Mouse (Mus musculus): ENCODE data around the gene Slc16a13. TPM values are rescaled to one million over a fixed set of nuclear protein-coding genes. Genes with fewer than 3 reads are reported as not detected.

Gene Slc16a13
- total and polyA plus RNA-seq, 2 experiments from 2014 or later: 4.5 to 5.5 TPM

DNA sequence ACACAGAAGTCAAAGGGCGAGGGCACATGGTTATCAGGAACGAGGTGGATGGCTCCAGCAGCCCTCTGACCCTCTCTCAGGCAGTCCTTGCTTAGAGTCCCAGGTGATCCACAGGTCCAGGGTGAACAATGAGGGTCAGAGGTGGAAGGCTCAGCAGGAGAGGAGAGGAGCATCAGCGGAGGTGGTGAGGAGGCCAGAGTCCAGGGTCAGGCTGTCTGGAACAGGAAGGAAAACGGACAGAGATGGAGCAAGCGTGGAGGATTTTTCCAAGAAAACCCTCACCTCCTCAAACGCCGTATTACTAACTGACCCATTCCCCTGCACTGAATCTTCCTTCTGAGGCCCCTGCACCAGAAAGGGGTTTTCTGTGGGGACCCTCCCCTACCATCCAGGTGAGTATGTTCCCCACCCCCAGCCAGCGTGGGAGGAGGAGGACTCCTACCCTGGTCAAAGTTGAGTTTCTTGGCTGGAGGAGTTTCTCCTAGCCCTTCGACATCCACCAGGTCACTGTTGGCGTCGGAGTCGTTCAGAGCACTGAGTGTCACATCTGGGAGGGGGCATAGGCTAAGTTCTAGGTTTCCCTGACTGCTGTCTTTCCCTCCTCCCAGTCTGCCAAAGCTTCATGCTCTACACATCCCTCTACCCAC is 14.5 kb upstream of the Slc16a13 start:
- H3K36me3 ChIP-seq (replicated peaks; ENCODE audit: control insufficient read depth, insufficient read depth, low read length): peaks cover 7% of the 10 kb centered on the region; the same call in 1 of the 2 replicates
- no peak overlapping the region for H3K4me2 ChIP-seq (ENCODE audit: low read depth, low read length)
- 84% methylated on average over 12 of the region's 12 CpGs for WGBS
- DNase-seq (ENCODE audit: low spot score): no peak
- TF ChIP-seq EP300 (IDR thresholded peaks at IDR 0.05; ENCODE audit: low read depth) (no peak), CTCF (IDR thresholded peaks at IDR 0.05; ENCODE audit: low read depth) (no peak)
- H3K4me3 ChIP-seq (ENCODE audit: low read depth, low read length): no peak overlapping the region
- H3K27me3 ChIP-seq (ENCODE audit: control insufficient read depth, insufficient read depth, low read length): no peaks in the 10 kb centered on the region
- no peaks in the 10 kb centered on the region for H3K9me3 ChIP-seq (replicated peaks; ENCODE audit: control insufficient read depth, low read length)
- no peak overlapping the region for H3K27ac ChIP-seq (ENCODE audit: low read depth)
- peaks cover 30% of the 10 kb centered on the region for H3K4me1 ChIP-seq (ENCODE audit: control insufficient read depth, insufficient read depth)
- no peak for ATAC-seq (ENCODE audit: insufficient read depth, low read depth)
- no peak overlapping the region for H3K9ac ChIP-seq (replicated peaks; ENCODE audit: low read depth, low read length)

DNA sequence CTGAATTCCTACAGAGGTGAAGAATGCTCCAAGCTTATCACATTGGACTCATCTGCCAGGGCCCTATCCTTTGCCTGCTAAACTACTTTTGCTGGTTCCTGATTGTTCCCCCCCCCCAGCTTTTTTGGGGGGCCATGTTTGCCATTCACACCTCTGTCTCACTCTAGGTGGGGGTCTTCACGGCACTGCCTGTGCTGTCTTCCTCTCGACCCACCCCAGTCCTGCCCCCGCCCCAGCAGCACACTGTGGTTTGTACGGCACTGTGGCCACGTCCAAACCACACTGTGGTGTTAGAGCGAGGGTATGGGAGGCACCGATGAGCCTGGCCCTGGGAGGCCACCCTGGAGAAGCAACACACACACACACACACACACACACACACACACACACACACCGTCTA is 13.6 kb upstream of the Slc16a13 start:
- TF ChIP-seq EP300 (IDR thresholded peaks at IDR 0.05; ENCODE audit: low read depth) (no peak), CTCF (IDR thresholded peaks at IDR 0.05; ENCODE audit: low read depth) (no peak)
- no peak for ATAC-seq (ENCODE audit: insufficient read depth, low read depth)
- H3K4me2 ChIP-seq (ENCODE audit: low read depth, low read length): no peak overlapping the region
- no peak for DNase-seq (ENCODE audit: low spot score)
- no peak overlapping the region for H3K9ac ChIP-seq (replicated peaks; ENCODE audit: low read depth, low read length)
- peaks cover 28% of the 10 kb centered on the region for H3K4me1 ChIP-seq (ENCODE audit: control insufficient read depth, insufficient read depth)
- H3K4me3 ChIP-seq (ENCODE audit: low read depth, low read length): no peak overlapping the region
- peaks cover 8% of the 10 kb centered on the region for H3K27me3 ChIP-seq (ENCODE audit: control insufficient read depth, insufficient read depth, low read length)
- H3K27ac ChIP-seq (ENCODE audit: low read depth): peak overlapping the region; percentile 27
- 79% methylated on average over 8 of the region's 8 CpGs for WGBS
- peaks cover 7% of the 10 kb centered on the region; the same call in 1 of the 2 replicates for H3K36me3 ChIP-seq (replicated peaks; ENCODE audit: control insufficient read depth, insufficient read depth, low read length)
- no peaks in the 10 kb centered on the region for H3K9me3 ChIP-seq (replicated peaks; ENCODE audit: control insufficient read depth, low read length)

DNA sequence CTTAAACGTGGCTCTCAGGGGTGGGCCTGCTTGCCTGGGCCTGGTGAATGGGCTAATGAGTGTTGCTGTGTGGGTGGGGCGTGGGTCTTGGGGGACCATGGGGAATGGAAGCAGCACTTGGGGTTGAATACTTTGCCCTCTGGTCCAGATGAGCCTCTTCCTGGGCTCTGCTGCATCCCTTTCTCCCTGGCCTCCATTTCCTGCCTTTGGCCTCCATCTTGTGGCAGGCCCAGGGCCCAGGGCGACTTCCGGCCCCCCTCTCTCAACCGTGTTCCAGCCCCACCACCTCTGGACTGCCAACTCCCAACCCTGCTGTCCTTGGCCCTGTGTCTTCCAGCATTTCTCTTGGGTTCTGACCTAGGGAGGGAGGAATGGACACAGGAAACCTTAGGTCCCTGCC is 13.2 kb upstream of the Slc16a13 start:
- no peak for ATAC-seq (ENCODE audit: insufficient read depth, low read depth)
- TF ChIP-seq CTCF (IDR thresholded peaks at IDR 0.05; ENCODE audit: low read depth): no peak
- no peak for TF ChIP-seq EP300 (IDR thresholded peaks at IDR 0.05; ENCODE audit: low read depth)
- Histone ChIP-seq H3K4me2 (ENCODE audit: low read depth, low read length) (no peak overlapping the region), H3K36me3 (replicated peaks; ENCODE audit: control insufficient read depth, insufficient read depth, low read length) (peaks cover 7% of the 10 kb centered on the region; the same call in 1 of the 2 replicates), H3K9ac (replicated peaks; ENCODE audit: low read depth, low read length) (no peak overlapping the region), H3K4me3 (ENCODE audit: low read depth, low read length) (no peak overlapping the region), H3K27me3 (ENCODE audit: control insufficient read depth, insufficient read depth, low read length) (peaks cover 12% of the 10 kb centered on the region), H3K9me3 (replicated peaks; ENCODE audit: control insufficient read depth, low read length) (no peaks in the 10 kb centered on the region), H3K27ac (ENCODE audit: low read depth) (peak overlapping the region; percentile 27; the same call in 1 of the 2 replicates), H3K4me1 (ENCODE audit: control insufficient read depth, insufficient read depth) (peaks cover 27% of the 10 kb centered on the region)
- 53% methylated on average over 5 of the region's 5 CpGs for WGBS
- no peak for DNase-seq (ENCODE audit: low spot score)

DNA sequence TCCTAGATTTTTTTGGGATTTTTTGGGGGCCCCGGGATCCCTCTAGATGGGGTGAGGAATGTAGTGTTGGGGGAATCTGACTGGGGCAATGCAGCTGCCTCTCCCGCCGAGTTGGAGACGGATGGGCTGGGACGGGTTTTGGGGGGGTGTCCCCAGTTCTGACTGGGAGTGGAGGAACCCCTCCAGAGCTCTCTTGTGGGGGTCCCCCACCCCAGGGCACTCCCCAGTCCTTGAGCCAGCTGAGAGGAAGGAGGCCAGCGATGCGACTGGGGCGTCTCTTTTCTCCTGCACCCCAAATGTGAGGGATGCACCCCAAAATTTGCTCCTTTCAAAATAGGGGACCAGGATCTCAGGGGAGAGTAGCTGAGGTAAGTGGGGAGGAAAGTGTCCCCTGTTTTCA is 12.2 kb upstream of the Slc16a13 start:
- DNase-seq (ENCODE audit: low spot score): no peak
- Histone ChIP-seq H3K4me2 (ENCODE audit: low read depth, low read length) (peak overlapping the region; percentile 80), H3K27ac (ENCODE audit: low read depth) (no peak overlapping the region)

DNA sequence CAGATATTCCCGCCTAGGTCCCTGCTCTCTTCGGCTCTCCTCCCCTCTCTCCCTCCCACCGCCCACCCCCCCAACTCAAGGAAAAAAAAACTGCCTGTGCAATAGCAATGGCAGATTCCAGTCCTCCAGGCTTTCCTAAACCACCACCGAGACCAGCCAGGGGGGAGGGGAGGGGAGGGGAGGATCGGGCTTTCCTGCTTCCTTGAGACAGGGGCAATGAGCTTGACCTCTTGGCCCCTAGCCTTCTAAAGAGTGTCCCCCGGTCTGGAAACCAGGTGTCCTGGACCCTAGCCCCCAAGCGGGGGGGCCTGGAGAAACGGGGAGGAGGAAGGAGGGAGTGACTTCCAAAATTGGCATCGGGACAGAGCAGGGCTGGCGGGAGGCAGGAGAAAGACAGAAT is 11.7 kb upstream of the Slc16a13 start:
- H3K27ac ChIP-seq (ENCODE audit: low read depth): peak overlapping the region; percentile 54
- 2% methylated on average over 7 of the region's 10 CpGs for WGBS
- H3K4me1 ChIP-seq (ENCODE audit: control insufficient read depth, insufficient read depth): peaks cover 18% of the 10 kb centered on the region
- DNase-seq (ENCODE audit: low spot score): peak; percentile 46
- H3K9ac ChIP-seq (replicated peaks; ENCODE audit: low read depth, low read length): peak overlapping the region; percentile 62
- no peaks in the 10 kb centered on the region for H3K9me3 ChIP-seq (replicated peaks; ENCODE audit: control insufficient read depth, low read length)
- peaks cover 7% of the 10 kb centered on the region; the same call in 1 of the 2 replicates for H3K36me3 ChIP-seq (replicated peaks; ENCODE audit: control insufficient read depth, insufficient read depth, low read length)
- peaks cover 25% of the 10 kb centered on the region for H3K27me3 ChIP-seq (ENCODE audit: control insufficient read depth, insufficient read depth, low read length)
- TF ChIP-seq CTCF (IDR thresholded peaks at IDR 0.05; ENCODE audit: low read depth): no peak
- TF ChIP-seq EP300 (IDR thresholded peaks at IDR 0.05; ENCODE audit: low read depth): peak; percentile 25; the same call in 1 of the 2 replicates
- ATAC-seq (ENCODE audit: insufficient read depth, low read depth): no peak
- peak overlapping the region; percentile 54 for H3K4me3 ChIP-seq (ENCODE audit: low read depth, low read length)
- H3K4me2 ChIP-seq (ENCODE audit: low read depth, low read length): peak overlapping the region; percentile 80

More for the DNA sequence above, 12.2 kb upstream of the Slc16a13 start:
- H3K27me3 ChIP-seq (ENCODE audit: control insufficient read depth, insufficient read depth, low read length): peaks cover 21% of the 10 kb centered on the region
- H3K9me3 ChIP-seq (replicated peaks; ENCODE audit: control insufficient read depth, low read length): no peaks in the 10 kb centered on the region
- peaks cover 18% of the 10 kb centered on the region for H3K4me1 ChIP-seq (ENCODE audit: control insufficient read depth, insufficient read depth)
- TF ChIP-seq EP300 (IDR thresholded peaks at IDR 0.05; ENCODE audit: low read depth) (no peak), CTCF (IDR thresholded peaks at IDR 0.05; ENCODE audit: low read depth) (no peak)
- ATAC-seq (ENCODE audit: insufficient read depth, low read depth): no peak
- H3K36me3 ChIP-seq (replicated peaks; ENCODE audit: control insufficient read depth, insufficient read depth, low read length): peaks cover 7% of the 10 kb centered on the region; the same call in 1 of the 2 replicates
- H3K4me3 ChIP-seq (ENCODE audit: low read depth, low read length): peak overlapping the region; percentile 54
- WGBS: 39% methylated on average over 8 of the region's 8 CpGs
- H3K9ac ChIP-seq (replicated peaks; ENCODE audit: low read depth, low read length): peak overlapping the region; percentile 62

All from heart, postnatal 0 days (tissue).